Mouse (Mus musculus) liver, postnatal 0 days (tissue): ENCODE data around the gene Zfp541. TPM values are rescaled to one million over a fixed set of nuclear protein-coding genes. Genes with fewer than 3 reads are reported as not detected.

Source experiments
- ATAC-seq: fragments of 200-750 bp; cut with Nextera tagmentation; 2 replicates; pipeline ENCODE4 v1.8.0; 2017; ENCODE audit warnings: mild to moderate bottlenecking, moderate library complexity
- DNase-seq: peaks from one replicate; pipeline ENCODE4 v3.0.0-alpha.2; 2016
- H3K27ac ChIP-seq: fragments of 300-500 bp; sonication (generic); 2 replicates; pipeline ENCODE4 v1.5.1; 2014; ENCODE audit warnings: antibody characterized with exemption, moderate library complexity, mild to moderate bottlenecking, low read depth
- H3K27me3 ChIP-seq: fragments of 300-500 bp; sonication (generic); 2 replicates; pipeline ENCODE4 v1.6.1; 2014; ENCODE audit warnings: low read length, control low read depth, mixed read lengths; ENCODE audit not compliant: insufficient read depth
- H3K36me3 ChIP-seq: fragments of 300-500 bp; sonication (generic); replicated peaks from 2 replicates; pipeline ENCODE4 v1.6.1; 2014; ENCODE audit warnings: mild to moderate bottlenecking, control low read depth, low read length, moderate library complexity, mixed read lengths; ENCODE audit not compliant: insufficient read depth
- H3K4me1 ChIP-seq: fragments of 300-500 bp; sonication (generic); 2 replicates; pipeline ENCODE4 v1.6.1; 2014; ENCODE audit warnings: antibody characterized with exemption, mild to moderate bottlenecking, control low read depth; ENCODE audit not compliant: insufficient read depth
- H3K4me2 ChIP-seq: fragments of 300-500 bp; sonication (generic); 2 replicates; pipeline ENCODE4 v1.6.1; 2014; ENCODE audit warnings: low read depth, mild to moderate bottlenecking, low read length, moderate library complexity, mixed read lengths
- H3K4me3 ChIP-seq: fragments of 300-500 bp; sonication (generic); 2 replicates; pipeline ENCODE4 v1.5.1; 2014; ENCODE audit warnings: low read depth, low read length
- H3K9ac ChIP-seq: fragments of 300-500 bp; sonication (generic); replicated peaks from 2 replicates; pipeline ENCODE4 v1.6.1; 2014; ENCODE audit warnings: mild to moderate bottlenecking, moderate library complexity
- H3K9me3 ChIP-seq: fragments of 300-500 bp; sonication (generic); 2 replicates; pipeline ENCODE4 v1.6.1; 2016; ENCODE audit warnings: mild to moderate bottlenecking, control low read depth, low read length, mixed read lengths
- CTCF ChIP-seq: sonication (generic); IDR thresholded peaks from 2 replicates; pipeline ENCODE4 v1.5.1; 2016; ENCODE audit warnings: antibody characterized with exemption, low read depth
- EP300 ChIP-seq: IDR thresholded peaks from 2 replicates; pipeline ENCODE4 v1.6.1; 2016; ENCODE audit warnings: antibody characterized with exemption, low read depth, mild to moderate bottlenecking
- WGBS: fragments of 180-500 bp; shearing (Covaris S2); extraction: QIAGEN DNeasy Blood & Tissue Kit; methylation state at CpG from one replicate; pipeline ENCODE4 v1.1.7; 2014; ENCODE audit not compliant: insufficient replicate concordance; 5-methylcytosine and 5-hydroxymethylcytosine counted together
- polyA plus RNA-seq: library from polyadenylated mRNA; unstranded; fragments of >200 nt; fragmentation: Nextera tagmentation; extraction: Ambion mirVana; gene quantifications from 2 replicates; pipeline ENCODE4 v1.2.1, GENCODE M21; 2015

Zfp541 gene
- polyA plus RNA-seq, 1 experiment from 2014 or later = not detected

DNA sequence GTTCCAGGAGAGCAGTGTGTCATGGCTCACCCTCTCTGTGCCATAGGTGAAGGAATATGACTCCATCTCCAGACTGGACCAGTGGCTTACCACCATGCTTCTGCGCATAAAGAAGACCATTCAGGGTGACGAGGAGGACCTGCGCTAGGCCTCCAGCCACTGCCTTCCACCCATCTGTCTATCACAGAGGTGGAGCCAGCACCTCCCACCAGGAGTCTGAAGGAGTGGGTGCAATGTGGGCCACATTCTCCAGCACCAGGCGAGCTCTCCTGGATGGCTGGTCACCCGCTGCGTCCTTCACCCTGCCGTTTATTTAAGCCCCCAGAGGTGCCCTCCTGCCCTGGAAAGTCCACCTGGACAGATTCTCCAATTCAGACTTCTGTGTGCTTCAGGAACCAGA lies 54.8 kb downstream of the Zfp541 start:
- Histone ChIP-seq H3K27me3 (no peaks in the 10 kb centered on the region), H3K4me2 (no peak overlapping the region), H3K9ac (no peak overlapping the region), H3K27ac (no peak overlapping the region), H3K36me3 (peaks cover 57% of the 10 kb centered on the region), H3K4me3 (no peak overlapping the region), H3K4me1 (peaks cover 11% of the 10 kb centered on the region), H3K9me3 (no peaks in the 10 kb centered on the region)
- TF ChIP-seq EP300 (no peak), CTCF (no peak)
- WGBS = 88% methylated on average over 7 of the region's 7 CpGs
- ATAC-seq (no peak), DNase-seq (no peak)

DNA sequence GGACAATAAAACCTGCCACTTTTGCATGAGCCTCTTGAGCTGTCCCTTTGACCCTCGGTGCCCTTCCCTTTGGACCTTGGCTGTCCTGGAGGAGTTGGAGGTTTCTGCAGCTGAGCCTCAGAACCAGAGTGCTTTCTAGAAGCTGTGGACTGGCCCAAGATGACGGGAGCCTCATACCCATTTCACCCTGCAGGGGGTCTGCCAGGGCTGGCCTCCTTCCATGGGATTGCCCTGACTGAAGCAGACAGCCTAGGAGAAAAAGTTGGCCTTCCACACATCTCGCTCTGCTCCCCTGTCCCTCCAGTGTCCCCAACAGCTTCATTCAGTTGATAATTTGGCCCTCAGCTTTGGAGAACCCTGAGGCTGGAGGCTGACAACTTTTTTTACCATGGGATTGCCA lies 55.5 kb downstream of the Zfp541 start:
- WGBS = 89% methylated on average over 3 of the region's 3 CpGs
- Histone ChIP-seq H3K4me2 (no peak overlapping the region), H3K9ac (no peak overlapping the region), H3K27me3 (no peaks in the 10 kb centered on the region), H3K4me3 (no peak overlapping the region), H3K36me3 (peaks cover 50% of the 10 kb centered on the region), H3K27ac (no peak overlapping the region), H3K4me1 (peaks cover 11% of the 10 kb centered on the region), H3K9me3 (no peaks in the 10 kb centered on the region)
- TF ChIP-seq EP300 (no peak), CTCF (no peak)
- ATAC-seq = no peak
- no peak for DNase-seq

- peaks cover 26% of the 10 kb centered on the region for H3K36me3 ChIP-seq
- TF ChIP-seq EP300 = peak; percentile 54; the same call in 1 of the 2 replicates
- TF ChIP-seq CTCF = peak; percentile 92
- H3K27ac ChIP-seq = peak within 1 kb of the TSS; percentile 88
- DNase-seq (peak; percentile 92), ATAC-seq (peak; percentile 94)
- WGBS = 2% methylated on average over 33 of the region's 33 CpGs
- H3K9ac ChIP-seq = peak within 1 kb of the TSS; percentile 78
- no peaks in the 10 kb centered on the region for H3K27me3 ChIP-seq
- peak within 1 kb of the TSS; percentile 87 for H3K4me3 ChIP-seq
- H3K9me3 ChIP-seq = no peaks in the 10 kb centered on the region
- H3K4me2 ChIP-seq = peak within 1 kb of the TSS; percentile 73
- peaks cover 11% of the 10 kb centered on the region for H3K4me1 ChIP-seq
Observed at GRCm38 (mm10) chr7:16119569-16120261, 58.1 kb downstream of the Zfp541 start, which contains the start of gene Kptn. Gene Kptn (plus strand): TSS chr7:16119895.

GRCm38 (mm10) chr7:16120262-16120600 lies 58.6 kb downstream of the Zfp541 start:
- Histone ChIP-seq H3K4me1 (peaks cover 11% of the 10 kb centered on the region), H3K36me3 (peaks cover 20% of the 10 kb centered on the region), H3K9ac (peak overlapping the region; percentile 78), H3K27ac (no peak overlapping the region), H3K27me3 (no peaks in the 10 kb centered on the region), H3K4me2 (peak overlapping the region; percentile 73), H3K4me3 (peak overlapping the region; percentile 87), H3K9me3 (no peaks in the 10 kb centered on the region)
- 38% methylated on average over 9 of the region's 9 CpGs for WGBS
- peak; percentile 18; the same call in 1 of the 2 replicates for ATAC-seq
- no peak for TF ChIP-seq EP300
- no peak for DNase-seq

- Histone ChIP-seq H3K27me3 (peaks cover 9% of the 10 kb centered on the region), H3K4me2 (no peak overlapping the region), H3K9me3 (no peaks in the 10 kb centered on the region), H3K27ac (no peak overlapping the region), H3K36me3 (no peaks in the 10 kb centered on the region), H3K4me1 (0 out of 2 replicates have a peak, but pooled peaks cover 4% of the 10 kb centered on the region), H3K4me3 (no peak overlapping the region), H3K9ac (no peak overlapping the region)
- peak; percentile 13 for DNase-seq
- 82% methylated on average over 9 of the region's 9 CpGs for WGBS
- ATAC-seq = no peak
- TF ChIP-seq CTCF = peak; percentile 27; the same call in 1 of the 2 replicates
- TF ChIP-seq EP300 = no peak
Observed at GRCm38 (mm10) chr7:16125829-16126228, 64.2 kb downstream of the Zfp541 start.

DNA sequence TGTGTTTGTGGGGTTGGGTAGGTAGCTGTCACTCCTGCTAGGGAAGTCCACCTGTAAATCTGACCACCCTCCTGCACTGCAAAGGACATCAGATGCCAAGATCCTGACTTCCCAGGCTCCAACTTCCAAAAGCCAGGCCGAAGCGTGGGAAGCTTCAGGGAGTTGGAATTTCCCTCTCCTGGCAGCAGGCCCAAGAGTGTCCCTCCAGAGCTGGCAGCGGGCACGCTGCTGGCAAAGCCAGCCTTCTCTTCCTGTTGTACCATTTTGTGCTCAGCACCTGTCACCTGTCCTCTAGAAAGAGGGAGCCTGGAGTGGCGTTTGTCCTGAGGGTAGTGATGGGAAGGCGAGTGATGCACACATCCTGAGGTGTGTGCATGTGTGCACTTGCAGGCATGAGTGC lies 66.7 kb downstream of the Zfp541 start:
- ATAC-seq (no peak), DNase-seq (no peak)
- WGBS = 80% methylated on average over 6 of the region's 6 CpGs
- Histone ChIP-seq H3K27ac (no peak overlapping the region), H3K4me1 (0 out of 2 replicates have a peak, but pooled peaks cover 4% of the 10 kb centered on the region), H3K9me3 (no peaks in the 10 kb centered on the region), H3K9ac (no peak overlapping the region), H3K27me3 (peaks cover 21% of the 10 kb centered on the region), H3K4me2 (no peak overlapping the region), H3K36me3 (no peaks in the 10 kb centered on the region), H3K4me3 (no peak overlapping the region)
- TF ChIP-seq EP300 (no peak), CTCF (no peak)

GRCm38 (mm10) chr7:16128899-16129298 lies 67.3 kb downstream of the Zfp541 start:
- Histone ChIP-seq H3K36me3 (no peaks in the 10 kb centered on the region), H3K9me3 (no peaks in the 10 kb centered on the region), H3K4me3 (no peak overlapping the region), H3K4me1 (0 out of 2 replicates have a peak, but pooled peaks cover 4% of the 10 kb centered on the region), H3K27me3 (peaks cover 21% of the 10 kb centered on the region), H3K27ac (no peak overlapping the region), H3K9ac (no peak overlapping the region), H3K4me2 (no peak overlapping the region)
- WGBS = 60% methylated on average over 5 of the region's 5 CpGs
- ATAC-seq (no peak), DNase-seq (no peak)
- TF ChIP-seq CTCF (no peak), EP300 (no peak)
